Mouse (Mus musculus) small intestine, adult 2 months (tissue): Measurements from ENCODE around the gene Tdrd12. TPM values are rescaled to one million over a fixed set of nuclear protein-coding genes. Genes with fewer than 3 reads are reported as not detected.
"Not testable (repeated sequence)": the region's sequence is repeated elsewhere in the genome, so short reads cannot be mapped to it uniquely, and the experiment has no call there.

Experiments used
- H3K27ac ChIP-seq: fragments of 200-500 bp; 2 replicates; pipeline ENCODE4 v1.5.1; 2012; ENCODE audit warnings: low read depth, low read length, control low read depth, inconsistent platforms; ENCODE audit not compliant: insufficient read depth
- H3K27me3 ChIP-seq: fragments of 200-500 bp; 2 replicates; pipeline ENCODE4 v1.6.1; 2012; ENCODE audit warnings: mild to moderate bottlenecking, moderate library complexity, low read length, inconsistent platforms; ENCODE audit not compliant: control insufficient read depth, insufficient read depth
- H3K36me3 ChIP-seq: fragments of 200-500 bp; 2 replicates; pipeline ENCODE4 v1.6.1; 2012; ENCODE audit warnings: mild to moderate bottlenecking, low read length, control low read depth, inconsistent platforms; ENCODE audit not compliant: control insufficient read depth, insufficient read depth
- H3K4me1 ChIP-seq: fragments of 200-500 bp; 2 replicates; pipeline ENCODE4 v1.6.1; 2012; ENCODE audit warnings: low read length, inconsistent platforms, mixed read lengths; ENCODE audit not compliant: control insufficient read depth, insufficient read depth, insufficient read length
- H3K4me3 ChIP-seq: fragments of 200-500 bp; 2 replicates; pipeline ENCODE4 v1.5.1; 2012; ENCODE audit warnings: low read depth, mild to moderate bottlenecking, control low read depth, inconsistent platforms, low read length, moderate library complexity
- CTCF ChIP-seq: fragments of 200-500 bp; IDR thresholded peaks from 2 replicates; pipeline ENCODE4 v1.5.1; 2012; ENCODE audit warnings: low read depth, mild to moderate bottlenecking, control low read depth, inconsistent platforms, low read length, moderate library complexity, mixed read lengths; ENCODE audit not compliant: insufficient replicate concordance, insufficient read length; ENCODE audit errors: extremely low read depth
- POLR2A ChIP-seq: fragments of 200-500 bp; IDR thresholded peaks from 2 replicates; pipeline ENCODE4 v1.6.1; 2012; ENCODE audit warnings: low read depth, mild to moderate bottlenecking, control low read depth, inconsistent platforms, low read length, moderate library complexity
- WGBS: fragments of 180-500 bp; shearing (Covaris S2); methylation state at CpG from one replicate; pipeline ENCODE4 v1.1.7; 2018; 5-methylcytosine and 5-hydroxymethylcytosine counted together
- polyA plus RNA-seq: library from polyadenylated mRNA; depleted of rRNA; stranded (reverse); fragments of >200 nt; gene quantifications from 2 replicates; pipeline ENCODE4 v1.2.3, GENCODE M21; 2012

Gene Tdrd12
- polyA plus RNA-seq, 1 experiment, result not detected

DNA sequence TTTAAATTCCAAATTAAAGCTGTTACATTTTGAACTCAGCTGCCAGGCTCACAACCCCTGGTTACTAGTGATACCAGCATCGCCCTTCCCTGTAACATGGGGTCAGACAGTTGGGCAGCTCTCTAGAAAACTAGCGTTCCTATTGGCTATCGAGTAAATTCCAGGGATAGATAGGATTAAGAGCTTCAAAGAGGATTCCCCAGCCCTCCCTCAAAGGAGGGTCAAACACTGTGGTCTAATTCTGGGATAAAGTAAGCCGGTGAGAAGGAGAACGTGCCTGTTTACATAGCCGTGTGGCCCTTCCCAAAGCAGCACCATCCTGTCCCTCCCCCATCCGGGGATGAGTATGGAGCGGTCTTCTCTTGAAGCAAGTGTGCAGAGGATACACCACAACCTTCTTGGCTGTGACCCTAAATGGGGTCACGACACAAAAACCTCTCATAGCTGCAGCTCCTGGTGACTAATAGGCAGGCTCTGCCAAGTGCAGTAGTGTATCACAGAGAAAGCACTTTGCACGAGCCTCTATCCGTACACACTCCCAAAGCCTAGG lies 46.0 kb upstream of the Tdrd12 start:
- H3K27ac ChIP-seq, result no peak overlapping the region
- TF ChIP-seq POLR2A (no peak), CTCF (no peak)
- WGBS, result 28% methylated on average over 11 of the region's 11 CpGs

DNA sequence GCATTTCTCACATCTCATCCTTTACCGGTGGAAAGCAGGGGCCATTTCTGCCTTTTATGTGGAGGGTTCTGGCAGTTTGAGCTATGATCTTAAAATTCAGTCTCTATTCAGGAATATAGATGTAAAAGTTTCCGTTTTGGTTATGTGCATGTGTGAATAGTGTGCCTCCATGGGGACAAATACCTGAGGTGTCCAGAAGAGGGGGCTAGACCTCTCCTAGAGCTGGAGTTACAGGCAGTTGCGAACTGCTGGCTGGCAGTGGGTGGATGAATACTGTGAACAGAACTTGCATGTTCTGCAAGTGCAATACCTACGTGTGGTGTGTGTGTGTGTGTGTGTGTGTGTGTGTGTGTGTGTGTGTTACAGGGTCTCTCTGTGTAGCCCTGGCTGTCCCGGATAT lies 45.2 kb upstream of the Tdrd12 start:
- TF ChIP-seq POLR2A, result no peak
- no peak for TF ChIP-seq CTCF
- Histone ChIP-seq H3K4me1 (peaks cover 5% of the 10 kb centered on the region), H3K27me3 (peaks cover 19% of the 10 kb centered on the region), H3K27ac (no peak overlapping the region), H3K36me3 (no peaks in the 10 kb centered on the region), H3K4me3 (no peak overlapping the region)
- 72% methylated on average over 5 of the region's 5 CpGs for WGBS

More for the DNA sequence above, 46.0 kb upstream of the Tdrd12 start:
- H3K4me3 ChIP-seq, result no peak overlapping the region
- H3K4me1 ChIP-seq, result peaks cover 5% of the 10 kb centered on the region
- no peaks in the 10 kb centered on the region for H3K36me3 ChIP-seq
- peaks cover 19% of the 10 kb centered on the region for H3K27me3 ChIP-seq

DNA sequence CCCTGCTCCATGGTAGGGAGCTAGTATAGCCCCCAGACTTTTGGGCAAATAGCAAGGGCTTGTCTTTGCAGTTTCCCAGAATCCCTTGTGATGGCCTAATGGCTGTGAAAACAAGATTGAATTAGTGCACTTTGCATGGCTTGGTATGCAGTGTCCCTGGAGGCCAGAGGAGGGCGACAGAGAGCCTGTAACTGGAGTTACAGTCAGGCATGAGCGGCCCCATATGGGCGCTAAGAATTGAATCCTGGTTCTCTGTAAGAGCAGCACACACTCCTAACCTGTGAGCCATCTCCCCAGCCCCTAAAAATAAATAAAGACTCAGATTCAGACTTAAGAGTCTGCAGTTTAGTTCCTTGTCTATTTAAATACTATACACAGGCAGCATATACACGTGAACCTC lies 42.3 kb upstream of the Tdrd12 start:
- Histone ChIP-seq H3K27me3 (peaks cover 16% of the 10 kb centered on the region), H3K4me1 (peaks cover 2% of the 10 kb centered on the region; the same call in 1 of the 2 replicates), H3K27ac (no peak overlapping the region), H3K36me3 (no peaks in the 10 kb centered on the region), H3K4me3 (no peak overlapping the region)
- WGBS, result 44% methylated on average over 4 of the region's 4 CpGs
- TF ChIP-seq CTCF (peak; percentile 83; the same call in 1 of the 2 replicates), POLR2A (no peak)

DNA sequence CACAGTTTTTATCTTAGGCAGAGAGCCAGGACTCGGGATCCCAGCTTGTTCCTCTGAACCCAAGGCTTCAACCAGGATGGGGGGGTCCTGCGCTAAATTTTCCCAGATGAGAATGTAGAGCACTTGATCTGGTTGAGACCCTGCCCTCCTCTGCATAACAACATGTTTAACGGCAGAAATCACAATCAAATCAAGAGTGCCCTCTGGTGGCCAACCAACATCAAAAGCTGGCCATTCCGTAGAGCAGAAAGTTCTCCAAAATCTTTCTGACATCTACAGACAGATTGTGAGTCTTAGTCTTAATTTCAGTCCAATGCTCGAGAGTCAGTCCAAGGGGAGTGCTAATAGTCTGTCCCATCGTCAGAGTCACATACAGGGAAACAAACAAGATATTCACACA lies 33.3 kb upstream of the Tdrd12 start:
- not testable (repeated sequence) for H3K27me3 ChIP-seq, H3K4me1 ChIP-seq, H3K27ac ChIP-seq, H3K4me3 ChIP-seq, H3K36me3 ChIP-seq
- WGBS, result 22% methylated on average over 6 of the region's 6 CpGs

DNA sequence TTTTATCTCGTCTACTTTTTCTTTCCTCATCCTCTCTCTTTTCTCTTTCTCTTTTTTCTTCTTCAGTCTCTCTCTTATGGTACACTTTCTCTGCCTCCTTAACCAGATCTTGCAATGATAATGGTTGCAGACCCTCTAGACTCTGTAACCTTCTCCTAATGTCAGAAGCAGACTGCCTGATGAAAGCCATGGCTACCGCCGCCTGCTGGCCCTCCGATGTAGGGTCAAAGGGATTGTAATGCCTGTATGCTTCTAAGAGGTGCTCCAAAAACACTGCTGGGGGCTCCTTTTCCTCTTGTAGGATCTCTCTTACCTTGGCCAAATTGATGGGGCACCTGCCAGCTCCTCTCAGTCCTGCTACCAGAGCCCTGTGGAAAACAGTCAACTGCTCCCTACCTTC lies 32.2 kb upstream of the Tdrd12 start:
- not testable (repeated sequence) for H3K36me3 ChIP-seq, H3K27ac ChIP-seq, H3K4me3 ChIP-seq, H3K4me1 ChIP-seq, H3K27me3 ChIP-seq
- 62% methylated on average over 4 of the region's 4 CpGs for WGBS

DNA sequence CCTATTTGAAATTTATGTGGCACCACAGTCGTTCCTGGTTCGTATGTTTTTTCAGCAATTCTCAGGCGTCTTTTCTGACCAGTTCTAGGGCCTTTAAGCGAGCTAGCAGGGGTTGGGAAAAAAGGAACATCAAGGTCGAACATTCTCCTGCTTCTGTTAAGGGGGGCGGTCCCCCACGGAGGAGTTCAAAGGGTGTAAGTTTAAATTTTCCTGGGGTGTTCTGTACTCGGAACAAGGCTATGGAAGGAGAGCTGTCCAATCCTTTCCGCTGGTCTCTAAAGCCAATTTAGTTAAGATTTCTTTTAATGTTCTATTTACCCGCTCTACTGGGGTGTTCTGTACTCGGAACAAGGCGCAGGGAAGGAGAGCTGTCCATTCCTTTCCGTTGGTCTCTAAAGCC lies 28.4 kb upstream of the Tdrd12 start:
- not testable (repeated sequence) for H3K4me1 ChIP-seq, H3K4me3 ChIP-seq, H3K27me3 ChIP-seq, H3K27ac ChIP-seq, H3K36me3 ChIP-seq
- WGBS, result 86% methylated on average over 13 of the region's 13 CpGs

DNA sequence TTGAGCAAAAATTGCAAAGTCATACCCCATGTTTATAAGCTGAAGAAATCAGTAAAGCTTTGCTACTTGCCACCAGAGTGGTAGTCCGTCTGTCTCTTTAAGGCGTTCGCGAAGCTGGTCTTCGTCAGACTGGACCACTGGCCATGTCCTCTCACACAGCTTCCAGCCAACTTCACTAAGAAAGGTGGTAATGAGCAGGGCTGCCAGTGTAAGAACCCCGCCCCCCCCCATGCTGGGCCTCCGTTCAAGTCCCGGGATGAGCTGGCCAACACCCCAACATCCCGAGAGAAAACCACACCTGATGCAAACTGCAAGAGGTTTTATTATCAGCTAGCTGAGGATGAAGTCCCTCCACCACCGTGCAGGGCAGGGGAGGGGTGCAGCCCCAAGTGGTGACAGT lies 27.3 kb upstream of the Tdrd12 start:
- not testable (repeated sequence) for H3K4me3 ChIP-seq, H3K4me1 ChIP-seq, H3K27ac ChIP-seq, H3K27me3 ChIP-seq, H3K36me3 ChIP-seq
- WGBS, result 79% methylated on average over 10 of the region's 10 CpGs

DNA sequence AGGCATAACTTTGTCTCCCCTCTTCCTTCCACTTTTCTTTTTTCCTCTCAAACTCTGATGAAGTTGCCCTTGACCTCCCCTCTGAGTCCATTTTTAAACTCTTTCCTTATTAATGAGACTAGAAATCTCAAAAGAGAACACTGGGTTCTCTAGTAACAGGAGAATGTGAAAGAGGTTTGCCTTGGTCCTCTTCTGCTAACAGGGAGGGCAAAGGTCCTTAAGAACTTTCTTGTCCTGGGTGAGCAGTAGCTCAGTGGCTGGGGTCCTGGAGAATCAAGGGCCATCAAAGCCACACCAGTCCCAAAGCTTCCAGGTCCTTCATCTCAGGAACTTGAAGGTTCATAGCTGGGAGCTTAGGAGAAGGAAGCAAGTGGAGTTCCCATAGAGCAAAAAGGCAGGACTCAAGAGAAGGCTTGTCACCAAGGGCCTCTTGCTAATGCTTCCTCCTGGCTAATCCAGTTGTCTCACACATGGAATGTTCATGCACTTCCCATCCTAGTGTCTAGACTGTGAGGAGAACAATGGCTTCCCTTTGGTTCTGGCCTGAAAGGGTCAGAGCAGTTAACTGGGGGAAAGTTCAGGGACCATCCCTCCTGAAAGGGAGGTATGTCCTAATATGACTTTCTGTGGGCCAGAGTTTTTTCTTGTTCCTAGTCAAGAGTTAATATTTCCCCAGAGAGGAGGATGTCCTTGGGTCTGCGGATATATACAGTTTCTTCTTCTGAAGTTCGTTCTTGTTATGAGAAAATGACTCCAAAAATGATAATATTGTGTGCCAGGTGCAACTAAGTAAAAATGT lies 26.7 kb upstream of the Tdrd12 start:
- WGBS, result 77% methylated on average over 2 of the region's 2 CpGs
- TF ChIP-seq CTCF (no peak), POLR2A (no peak)
- Histone ChIP-seq H3K27me3 (no peaks in the 10 kb centered on the region), H3K27ac (no peak overlapping the region), H3K4me1 (no peaks in the 10 kb centered on the region), H3K36me3 (no peaks in the 10 kb centered on the region), H3K4me3 (no peak overlapping the region)
